Mouse (Mus musculus) intestine, embryonic 15.5 days (tissue): ENCODE measurements at regions not wholly inside any gene's neighbourhood (a gene's known extent, or its start where the extent isn't known, plus 50 kb on each side); places are given as distances from the start of the nearest gene placed in this dataset.

Source experiments
- ATAC-seq: fragments of 200-750 bp; cut with Nextera tagmentation; 2 replicates; pipeline ENCODE4 v1.8.0; 2017; ENCODE audit warnings: moderate TSS enrichment, moderate library complexity
- H3K27ac ChIP-seq: fragments of 300-500 bp; sonication (generic); 2 replicates; pipeline ENCODE4 v1.5.1; 2015; ENCODE audit warnings: mild to moderate bottlenecking, inconsistent platforms
- H3K27me3 ChIP-seq: fragments of 300-500 bp; sonication (generic); replicated peaks from 2 replicates; pipeline ENCODE4 v1.6.1; 2015; ENCODE audit warnings: inconsistent platforms
- H3K36me3 ChIP-seq: fragments of 300-500 bp; sonication (generic); 2 replicates; pipeline ENCODE4 v1.6.1; 2015; ENCODE audit warnings: inconsistent platforms
- H3K4me1 ChIP-seq: fragments of 300-500 bp; sonication (generic); replicated peaks from 2 replicates; pipeline ENCODE4 v1.6.1; 2015; ENCODE audit warnings: inconsistent platforms
- H3K4me2 ChIP-seq: fragments of 300-500 bp; sonication (generic); replicated peaks from 2 replicates; pipeline ENCODE4 v1.6.1; 2015; ENCODE audit warnings: mild to moderate bottlenecking, inconsistent platforms
- H3K4me3 ChIP-seq: fragments of 300-500 bp; sonication (generic); replicated peaks from 2 replicates; pipeline ENCODE4 v1.5.1; 2015; ENCODE audit warnings: inconsistent platforms
- H3K9ac ChIP-seq: fragments of 300-500 bp; sonication (generic); 2 replicates; pipeline ENCODE4 v1.6.1; 2015; ENCODE audit warnings: inconsistent platforms
- H3K9me3 ChIP-seq: fragments of 300-500 bp; sonication (generic); 2 replicates; pipeline ENCODE4 v1.6.1; 2016; ENCODE audit warnings: inconsistent platforms
- WGBS: fragments of 180-500 bp; shearing (Covaris S2); methylation state at CpG from one replicate; pipeline ENCODE4 v1.1.7; 2015; 5-methylcytosine and 5-hydroxymethylcytosine counted together

DNA sequence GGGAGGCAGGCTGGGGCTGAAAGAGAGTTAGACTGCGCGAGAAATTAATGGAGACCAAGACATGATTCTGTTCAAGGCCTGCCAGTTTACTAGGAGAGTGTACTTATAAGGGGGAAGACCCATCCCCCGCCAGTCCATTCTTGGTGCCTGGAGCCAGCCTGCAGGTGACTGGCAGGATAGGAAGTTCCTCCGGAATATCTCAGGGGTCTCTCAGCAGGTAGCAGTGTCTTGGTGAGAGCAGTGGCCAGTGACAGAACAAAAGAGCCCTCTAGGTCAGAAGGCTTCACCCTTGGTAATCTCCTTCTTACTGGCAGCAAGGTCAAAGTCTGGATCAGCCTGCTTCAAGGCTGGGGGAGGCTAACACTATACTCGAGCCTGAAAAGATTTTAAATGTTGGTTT, 83.7 kb upstream of the Zfp804b start:
- Histone ChIP-seq H3K4me1 (no peaks in the 10 kb centered on the region), H3K4me3 (no peak overlapping the region), H3K4me2 (no peak overlapping the region), H3K9me3 (no peaks in the 10 kb centered on the region), H3K9ac (no peak overlapping the region), H3K27ac (no peak overlapping the region), H3K27me3 (no peaks in the 10 kb centered on the region), H3K36me3 (no peaks in the 10 kb centered on the region)
- ATAC-seq = no peak
- WGBS = 52% methylated on average over 5 of the region's 5 CpGs

DNA sequence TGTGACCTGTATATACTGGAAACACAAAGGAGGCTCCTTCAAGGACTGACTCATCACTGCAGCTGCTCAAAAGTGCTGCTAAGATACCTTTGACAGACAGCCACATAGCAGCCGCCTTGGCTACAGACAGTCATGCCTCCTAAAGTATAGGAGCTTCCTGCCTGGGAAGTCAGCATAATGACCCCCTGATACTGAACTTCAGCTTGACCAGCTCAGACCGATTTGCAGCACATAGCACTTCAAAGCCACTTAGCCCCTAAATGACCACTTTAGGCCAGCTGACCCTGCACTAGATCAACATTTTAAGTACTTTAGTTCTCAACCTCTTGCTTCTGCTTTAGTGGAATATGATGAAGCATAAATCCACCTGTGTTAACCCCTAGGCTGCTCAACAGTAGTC, 91.9 kb upstream of the Zfp804b start:
- no peak overlapping the region for H3K4me2 ChIP-seq
- no peak overlapping the region for H3K27ac ChIP-seq
- H3K36me3 ChIP-seq = no peaks in the 10 kb centered on the region
- no peaks in the 10 kb centered on the region for H3K9me3 ChIP-seq
- 58% methylated on average over 2 of the region's 2 CpGs for WGBS
- no peak overlapping the region for H3K9ac ChIP-seq
- no peak overlapping the region for H3K4me3 ChIP-seq
- H3K27me3 ChIP-seq = no peaks in the 10 kb centered on the region
- no peak for ATAC-seq
- no peaks in the 10 kb centered on the region for H3K4me1 ChIP-seq

DNA sequence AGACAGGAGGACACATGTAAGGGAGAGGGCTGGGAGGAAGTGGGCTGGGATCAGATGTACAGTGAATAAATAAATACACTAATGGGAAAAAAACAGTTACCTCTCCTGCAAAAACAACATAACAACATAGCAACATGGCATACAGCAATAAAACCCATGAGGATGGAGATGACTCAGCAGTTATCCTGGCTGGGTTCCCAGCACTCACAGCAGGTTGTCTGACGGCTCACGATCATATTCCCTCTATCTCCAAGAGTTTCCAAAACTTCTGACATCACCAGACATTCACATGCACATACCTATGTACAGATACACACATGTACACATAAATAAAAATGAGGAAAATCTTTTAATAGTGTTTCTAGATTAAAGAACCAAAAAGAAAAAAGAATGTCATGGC, 103.4 kb upstream of the Zfp804b start:
- Histone ChIP-seq H3K9ac (no peak overlapping the region), H3K4me2 (no peak overlapping the region), H3K9me3 (no peaks in the 10 kb centered on the region), H3K36me3 (no peaks in the 10 kb centered on the region), H3K4me3 (no peak overlapping the region), H3K27ac (no peak overlapping the region), H3K4me1 (no peaks in the 10 kb centered on the region), H3K27me3 (no peaks in the 10 kb centered on the region)
- 84% methylated on average over 2 of the region's 2 CpGs for WGBS
- no peak for ATAC-seq

DNA sequence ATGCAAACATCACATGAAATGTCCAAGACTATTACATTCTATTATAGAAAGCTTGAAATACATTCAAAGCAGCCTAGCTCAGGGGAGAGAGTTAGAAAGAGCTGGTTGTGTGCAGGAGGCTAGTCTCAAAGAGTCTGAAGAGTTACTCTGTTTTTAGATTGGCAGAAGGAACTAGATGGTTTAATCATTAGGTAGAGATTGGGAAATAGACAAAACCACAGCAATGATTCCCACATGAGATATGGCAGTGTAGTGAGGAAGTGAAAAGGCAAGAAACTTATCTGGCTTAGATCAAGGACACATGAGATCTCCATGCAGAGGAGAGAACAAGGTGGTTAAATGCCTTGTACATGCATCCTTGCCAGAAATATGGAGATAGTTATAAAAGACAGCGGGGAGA, 110.3 kb upstream of the Zfp804b start:
- Histone ChIP-seq H3K4me3 (no peak overlapping the region), H3K4me2 (no peak overlapping the region), H3K27ac (no peak overlapping the region), H3K9ac (no peak overlapping the region), H3K27me3 (no peaks in the 10 kb centered on the region), H3K4me1 (no peaks in the 10 kb centered on the region), H3K9me3 (no peaks in the 10 kb centered on the region), H3K36me3 (no peaks in the 10 kb centered on the region)
- no peak for ATAC-seq
- WGBS = 96% methylated on average over 1 of the region's 1 CpGs

DNA sequence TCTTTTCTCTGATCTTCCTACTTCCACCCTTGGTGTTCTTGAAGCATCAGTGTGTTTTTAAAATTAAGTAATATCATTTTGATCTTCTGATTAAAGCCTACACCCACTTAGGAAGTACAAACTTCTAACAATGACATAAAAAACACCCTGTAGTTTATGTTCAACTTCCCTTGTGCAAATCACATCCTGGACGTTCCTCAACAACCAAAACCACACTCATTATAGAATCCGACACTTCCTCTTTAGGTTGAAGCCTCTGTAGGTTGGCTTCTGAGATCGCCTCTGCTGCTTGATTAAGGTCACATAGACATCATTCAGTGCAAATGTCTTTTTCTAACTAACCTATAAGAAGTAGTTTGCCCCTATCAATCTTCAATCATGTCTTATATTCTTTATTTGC, 112.5 kb upstream of the Zfp804b start:
- no peak overlapping the region for H3K27ac ChIP-seq
- no peak for ATAC-seq
- no peaks in the 10 kb centered on the region for H3K27me3 ChIP-seq
- no peaks in the 10 kb centered on the region for H3K9me3 ChIP-seq
- no peaks in the 10 kb centered on the region for H3K36me3 ChIP-seq
- H3K4me2 ChIP-seq = no peak overlapping the region
- H3K4me3 ChIP-seq = no peak overlapping the region
- no peaks in the 10 kb centered on the region for H3K4me1 ChIP-seq
- no peak overlapping the region for H3K9ac ChIP-seq
- 63% methylated on average over 3 of the region's 3 CpGs for WGBS

DNA sequence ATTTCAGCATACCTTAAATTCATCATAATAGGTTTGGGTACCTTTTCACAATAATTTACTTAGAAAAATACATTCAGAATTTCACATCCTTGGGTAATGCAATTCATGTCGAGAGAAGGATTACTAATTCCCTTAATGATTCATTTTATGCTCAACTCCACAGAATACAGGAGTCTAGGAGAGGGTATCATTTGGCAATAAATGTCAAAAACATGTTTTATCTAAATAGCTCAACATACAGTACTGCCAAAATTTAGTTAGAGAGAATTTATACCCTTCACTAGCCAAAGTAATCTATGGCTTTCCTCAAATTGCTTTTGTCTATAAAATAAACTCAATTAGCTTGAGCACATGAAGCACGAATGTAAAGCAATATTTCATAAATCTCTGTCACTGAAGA, 144.6 kb upstream of the Zfp804b start:
- Histone ChIP-seq H3K27ac (no peak overlapping the region), H3K4me1 (no peaks in the 10 kb centered on the region), H3K9me3 (no peaks in the 10 kb centered on the region), H3K36me3 (no peaks in the 10 kb centered on the region), H3K4me3 (no peak overlapping the region), H3K9ac (no peak overlapping the region), H3K4me2 (no peak overlapping the region), H3K27me3 (no peaks in the 10 kb centered on the region)
- 54% methylated on average over 2 of the region's 2 CpGs for WGBS
- ATAC-seq = no peak

DNA sequence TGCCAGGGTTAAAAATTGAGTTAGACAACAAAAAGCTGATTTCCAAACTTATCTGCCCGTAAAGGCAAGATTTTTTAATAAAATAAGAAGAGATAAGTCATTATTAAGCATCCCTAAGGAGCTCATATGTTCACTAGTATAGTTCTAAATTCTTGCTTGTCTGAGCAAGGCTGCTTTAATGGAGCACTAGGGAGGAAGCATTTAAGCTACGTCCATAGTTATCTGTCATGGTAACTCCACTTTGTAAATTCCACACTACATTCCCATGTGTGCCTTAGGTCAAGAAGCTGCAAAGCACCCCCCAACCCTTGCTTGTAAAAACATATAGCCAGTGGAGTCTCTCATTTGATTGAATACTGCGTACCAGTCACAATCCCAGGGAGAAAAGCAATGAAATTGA, 145.0 kb upstream of the Zfp804b start:
- Histone ChIP-seq H3K27me3 (no peaks in the 10 kb centered on the region), H3K27ac (no peak overlapping the region), H3K4me3 (no peak overlapping the region), H3K4me2 (no peak overlapping the region), H3K9me3 (no peaks in the 10 kb centered on the region), H3K4me1 (no peaks in the 10 kb centered on the region), H3K36me3 (no peaks in the 10 kb centered on the region), H3K9ac (no peak overlapping the region)
- WGBS = 64% methylated on average over 3 of the region's 3 CpGs
- no peak for ATAC-seq

DNA sequence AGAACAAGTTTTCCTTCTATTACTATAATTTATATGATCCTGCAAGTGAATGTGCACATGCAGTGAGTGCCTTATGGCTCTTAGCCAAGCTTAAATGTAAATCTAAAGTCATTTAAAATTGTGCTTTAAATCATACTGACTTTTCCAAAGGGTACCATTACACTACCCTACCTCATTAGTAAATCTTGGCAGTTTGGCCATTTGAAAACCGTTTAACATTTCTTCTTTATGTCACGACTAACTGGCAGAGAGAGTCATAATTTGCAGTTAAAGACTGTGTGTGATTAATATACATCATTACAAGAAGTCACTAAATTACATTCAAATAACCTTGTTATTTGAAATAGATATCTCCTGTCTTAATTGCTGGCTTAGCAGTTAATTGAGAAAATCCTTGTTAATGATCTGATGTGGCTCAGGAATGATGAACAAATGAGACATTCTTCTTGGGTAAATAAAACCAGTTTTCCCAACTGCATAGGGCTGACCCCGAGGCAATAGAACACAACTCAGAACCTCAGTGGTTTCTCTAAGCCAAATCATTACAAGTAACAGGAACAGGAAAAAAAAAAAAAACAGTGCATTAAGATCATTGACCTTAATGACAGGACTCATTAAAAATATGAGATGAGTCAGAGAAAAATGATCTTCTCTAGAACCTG, 173.1 kb upstream of the Zfp804b start:
- WGBS = 66% methylated on average over 3 of the region's 3 CpGs
- H3K4me1 ChIP-seq = no peaks in the 10 kb centered on the region
- no peak overlapping the region for H3K9ac ChIP-seq
- no peak overlapping the region for H3K4me3 ChIP-seq
- no peak overlapping the region for H3K27ac ChIP-seq
- no peaks in the 10 kb centered on the region for H3K27me3 ChIP-seq
- no peak for ATAC-seq
- no peak overlapping the region for H3K4me2 ChIP-seq
- no peaks in the 10 kb centered on the region for H3K36me3 ChIP-seq
- no peaks in the 10 kb centered on the region for H3K9me3 ChIP-seq

DNA sequence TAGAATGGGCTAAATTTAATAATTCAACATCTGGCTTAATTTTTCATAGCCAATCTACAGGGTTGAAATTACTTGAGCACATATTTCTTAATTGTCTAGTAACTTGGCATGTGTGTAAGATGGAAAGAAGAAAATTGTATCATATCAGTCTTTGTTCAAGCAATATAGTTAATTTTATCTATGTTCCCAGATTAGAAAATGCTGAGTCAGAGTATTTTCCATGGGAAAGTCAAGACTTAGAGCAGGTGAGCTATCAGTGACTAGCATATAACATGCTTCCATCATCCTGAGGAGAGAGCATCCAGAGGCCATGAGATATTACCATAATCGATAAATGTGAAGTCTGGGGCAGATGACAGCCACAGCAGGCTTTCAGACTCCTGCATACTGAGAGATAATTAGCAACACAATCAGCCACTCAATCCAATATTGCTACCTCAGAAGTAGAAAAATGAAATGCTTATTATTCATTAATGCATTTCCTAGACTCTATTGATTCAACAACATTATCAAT, 188.2 kb upstream of the Zfp804b start:
- 93% methylated on average over 1 of the region's 1 CpGs for WGBS
- Histone ChIP-seq H3K36me3 (no peaks in the 10 kb centered on the region), H3K4me3 (no peak overlapping the region), H3K27me3 (no peaks in the 10 kb centered on the region), H3K4me1 (no peaks in the 10 kb centered on the region), H3K4me2 (no peak overlapping the region), H3K27ac (no peak overlapping the region), H3K9me3 (no peaks in the 10 kb centered on the region), H3K9ac (no peak overlapping the region)
- ATAC-seq = no peak

DNA sequence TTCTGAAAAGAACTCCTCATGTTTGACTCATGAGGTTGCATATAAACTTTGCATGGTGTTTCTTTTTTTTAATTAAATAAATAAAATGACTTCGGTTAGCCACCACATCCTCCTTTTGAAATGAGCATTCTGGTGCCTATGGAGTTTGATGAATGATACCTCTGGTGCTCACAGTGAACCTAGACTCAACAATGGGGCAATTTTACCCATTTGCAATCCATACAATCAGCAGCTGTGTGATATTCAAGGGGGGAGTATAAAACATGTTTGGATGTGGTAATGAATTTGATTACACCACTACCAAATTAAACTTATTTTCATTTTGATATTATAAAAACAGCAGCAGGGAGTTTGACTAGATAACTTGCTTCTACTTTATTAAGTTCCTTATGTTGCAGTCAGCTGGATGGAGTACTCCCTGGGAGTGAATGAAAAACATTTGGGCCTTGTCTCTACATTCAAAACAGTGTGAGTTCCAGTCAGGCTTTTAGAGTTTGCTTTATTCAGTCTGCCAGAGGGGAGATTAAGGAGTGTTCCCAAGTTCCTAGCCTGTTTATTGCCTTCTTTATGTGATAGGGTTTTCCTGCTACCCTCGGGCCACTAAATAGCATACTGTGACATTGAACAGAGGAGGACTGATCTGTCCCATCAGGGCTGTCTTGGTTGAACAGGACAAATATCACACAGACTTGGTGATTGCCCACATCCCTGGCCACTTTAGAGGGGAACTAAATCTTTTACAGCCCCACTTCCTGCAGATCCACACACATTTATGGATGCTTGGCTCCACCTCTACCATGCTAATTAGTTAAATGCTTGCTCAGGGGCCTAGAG, 195.5 kb upstream of the Zfp804b start:
- Histone ChIP-seq H3K36me3 (no peaks in the 10 kb centered on the region), H3K4me2 (no peak overlapping the region), H3K27me3 (no peaks in the 10 kb centered on the region), H3K4me1 (no peaks in the 10 kb centered on the region), H3K9ac (no peak overlapping the region), H3K9me3 (no peaks in the 10 kb centered on the region), H3K27ac (no peak overlapping the region), H3K4me3 (no peak overlapping the region)
- ATAC-seq = no peak
- WGBS = 45% methylated on average over 2 of the region's 2 CpGs

DNA sequence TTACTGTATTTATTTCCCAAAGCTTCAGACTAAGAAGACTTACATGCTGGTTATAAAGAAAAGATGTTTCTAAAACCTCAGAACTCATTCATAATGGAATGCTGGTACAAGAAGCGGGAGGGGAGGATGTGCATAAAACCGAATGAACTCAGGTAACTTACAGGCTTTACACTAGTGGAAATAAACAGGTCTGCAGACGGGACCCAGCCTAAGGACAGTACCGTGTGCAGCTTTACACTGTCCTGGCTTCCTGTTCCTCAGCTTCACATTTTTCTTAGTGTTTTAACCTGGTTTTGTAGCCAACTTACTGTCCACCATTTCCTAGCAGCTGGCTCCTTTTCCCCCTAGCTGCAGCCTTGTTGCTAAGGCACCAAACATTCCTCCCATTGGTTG, 196.1 kb upstream of the Zfp804b start:
- no peaks in the 10 kb centered on the region for H3K4me1 ChIP-seq
- H3K4me2 ChIP-seq = no peak overlapping the region
- 66% methylated on average over 4 of the region's 4 CpGs for whole genome bisulfite sequencing
- no peaks in the 10 kb centered on the region for H3K27me3 ChIP-seq
- ATAC-seq = no peak
- H3K9me3 ChIP-seq = no peaks in the 10 kb centered on the region
- H3K4me3 ChIP-seq = no peak overlapping the region
- no peak overlapping the region for H3K27ac ChIP-seq
- no peaks in the 10 kb centered on the region for H3K36me3 ChIP-seq
- no peak overlapping the region for H3K9ac ChIP-seq

DNA sequence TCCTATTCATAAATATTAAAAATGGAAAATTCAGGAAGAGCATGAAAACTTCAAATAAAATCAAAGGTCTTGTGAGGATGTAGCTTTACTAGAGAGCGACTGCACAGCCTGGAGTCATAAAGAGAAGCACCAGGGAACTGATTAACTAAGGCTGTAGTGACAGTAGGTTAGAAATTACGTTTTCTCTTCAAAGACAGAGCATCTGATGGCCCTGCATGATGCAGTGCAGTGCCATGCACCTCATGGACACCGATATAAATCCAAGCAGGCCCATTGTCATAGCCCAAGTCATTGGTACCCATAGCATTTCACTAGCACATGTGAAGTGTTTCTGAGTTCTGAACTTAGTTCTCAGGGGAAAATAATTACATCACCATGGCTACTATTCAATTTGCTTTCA, 199.3 kb upstream of the Zfp804b start:
- no peaks in the 10 kb centered on the region for H3K27me3 ChIP-seq
- no peaks in the 10 kb centered on the region for H3K4me1 ChIP-seq
- no peaks in the 10 kb centered on the region for H3K36me3 ChIP-seq
- no peak overlapping the region for H3K9ac ChIP-seq
- no peak for ATAC-seq
- H3K9me3 ChIP-seq = no peaks in the 10 kb centered on the region
- H3K4me2 ChIP-seq = no peak overlapping the region
- H3K4me3 ChIP-seq = no peak overlapping the region
- 59% methylated on average over 3 of the region's 3 CpGs for WGBS
- H3K27ac ChIP-seq = no peak overlapping the region

DNA sequence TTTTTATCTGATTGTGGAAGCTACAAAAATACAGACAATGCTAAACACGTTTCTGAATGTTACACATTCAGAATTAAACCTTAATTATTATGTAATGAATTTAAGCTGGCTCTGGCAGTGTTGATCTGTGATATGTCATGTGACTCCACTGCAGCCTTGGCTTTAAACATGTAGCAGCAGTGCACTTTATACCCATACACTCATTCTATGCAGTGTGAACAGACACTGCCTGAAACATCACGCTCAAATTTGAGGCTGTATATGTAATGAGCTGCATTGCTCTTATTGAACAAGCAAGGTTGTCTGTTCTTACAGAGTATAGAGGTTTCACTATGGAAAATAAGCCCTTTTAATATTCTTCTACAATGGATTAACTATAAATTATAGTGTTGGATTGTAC, 235.9 kb upstream of the Zfp804b start:
- ATAC-seq = no peak
- Histone ChIP-seq H3K9me3 (no peaks in the 10 kb centered on the region), H3K9ac (no peak overlapping the region), H3K27ac (no peak overlapping the region), H3K27me3 (no peaks in the 10 kb centered on the region), H3K4me3 (no peak overlapping the region), H3K4me1 (no peaks in the 10 kb centered on the region), H3K4me2 (no peak overlapping the region), H3K36me3 (no peaks in the 10 kb centered on the region)
- WGBS = 65% methylated on average over 2 of the region's 2 CpGs
